Mouse (Mus musculus) embryonic facial prominence, embryonic 12.5 days (tissue): ENCODE measurements around the gene Pex3. TPM values are rescaled to one million over a fixed set of nuclear protein-coding genes. Genes with fewer than 3 reads are reported as not detected.

Source experiments
- ATAC-seq: fragments of 200-750 bp; cut with Nextera tagmentation; 2 replicates; pipeline ENCODE4 v1.8.0; 2017; ENCODE audit not compliant: insufficient number of reproducible peaks, insufficient read depth, low FRiP score, low TSS enrichment
- H3K27ac ChIP-seq: fragments of 300-500 bp; sonication (generic); 2 replicates; pipeline ENCODE4 v1.5.1; 2016; ENCODE audit warnings: mild to moderate bottlenecking
- H3K27me3 ChIP-seq: fragments of 300-500 bp; sonication (generic); 2 replicates; pipeline ENCODE4 v1.6.1; 2016; ENCODE audit warnings: mild to moderate bottlenecking, moderate library complexity
- H3K36me3 ChIP-seq: fragments of 300-500 bp; sonication (generic); 2 replicates; pipeline ENCODE4 v1.6.1; 2016; ENCODE audit warnings: mild to moderate bottlenecking
- H3K4me1 ChIP-seq: fragments of 300-500 bp; sonication (generic); 2 replicates; pipeline ENCODE4 v1.6.1; 2016
- H3K4me2 ChIP-seq: fragments of 300-500 bp; sonication (generic); replicated peaks from 2 replicates; pipeline ENCODE4 v1.6.1; 2016; ENCODE audit warnings: mild to moderate bottlenecking, moderate library complexity
- H3K4me3 ChIP-seq: fragments of 300-500 bp; sonication (generic); 2 replicates; pipeline ENCODE4 v1.5.1; 2016; ENCODE audit warnings: mild to moderate bottlenecking
- H3K9ac ChIP-seq: fragments of 300-500 bp; sonication (generic); 2 replicates; pipeline ENCODE4 v1.6.1; 2016; ENCODE audit warnings: mild to moderate bottlenecking, moderate library complexity
- H3K9me3 ChIP-seq: fragments of 300-500 bp; sonication (generic); 2 replicates; pipeline ENCODE4 v1.6.1; 2016; ENCODE audit warnings: mild to moderate bottlenecking, moderate library complexity
- WGBS: fragments of 180-500 bp; shearing (Covaris S2); methylation state at CpG from one replicate; pipeline ENCODE4 v1.1.7; 2016; 5-methylcytosine and 5-hydroxymethylcytosine counted together
- polyA plus RNA-seq: library from polyadenylated mRNA; unstranded; fragments of >200 nt; fragmentation: Nextera tagmentation; extraction: Ambion mirVana; gene quantifications from 2 replicates; pipeline ENCODE4 v1.2.1, GENCODE M21; 2016

Gene Pex3
- polyA plus RNA-seq, 1 experiment from 2014 or later: 25.6 TPM

- Histone ChIP-seq H3K4me1 (peaks cover 6% of the 10 kb centered on the region; the same call in 1 of the 2 replicates), H3K27me3 (no peaks in the 10 kb centered on the region), H3K27ac (no peak overlapping the region), H3K9me3 (no peaks in the 10 kb centered on the region), H3K4me3 (no peak overlapping the region), H3K36me3 (no peaks in the 10 kb centered on the region), H3K9ac (no peak overlapping the region), H3K4me2 (no peak overlapping the region)
- ATAC-seq: no peak
- WGBS: 76% methylated on average over 9 of the region's 9 CpGs
These were observed 18.0 kb upstream of the Pex3 start for GRCm38 (mm10) chr10:13570697-13571538.

GRCm38 (mm10) chr10:13569818-13570217, 16.9 kb upstream of the Pex3 start:
- ATAC-seq: peak; percentile 56; the same call in 1 of the 2 replicates
- WGBS: 35% methylated on average over 7 of the region's 7 CpGs

GRCm38 (mm10) chr10:13566393-13566792, 13.5 kb upstream of the Pex3 start:
- Histone ChIP-seq H3K4me3 (no peak overlapping the region), H3K36me3 (peaks cover 10% of the 10 kb centered on the region; the same call in 1 of the 2 replicates), H3K27me3 (no peaks in the 10 kb centered on the region), H3K27ac (no peak overlapping the region), H3K4me1 (peaks cover 6% of the 10 kb centered on the region; the same call in 1 of the 2 replicates), H3K4me2 (no peak overlapping the region), H3K9me3 (no peaks in the 10 kb centered on the region), H3K9ac (no peak overlapping the region)
- no peak for ATAC-seq
- WGBS: 53% methylated on average over 13 of the region's 13 CpGs

More at GRCm38 (mm10) chr10:13569818-13570217, 16.9 kb upstream of the Pex3 start:
- Histone ChIP-seq H3K27me3 (no peaks in the 10 kb centered on the region), H3K4me3 (no peak overlapping the region), H3K27ac (no peak overlapping the region), H3K36me3 (no peaks in the 10 kb centered on the region), H3K4me2 (no peak overlapping the region), H3K4me1 (peaks cover 6% of the 10 kb centered on the region; the same call in 1 of the 2 replicates), H3K9me3 (no peaks in the 10 kb centered on the region), H3K9ac (no peak overlapping the region)

GRCm38 (mm10) chr10:13565080-13565448, 12.1 kb upstream of the Pex3 start:
- Histone ChIP-seq H3K36me3 (peaks cover 24% of the 10 kb centered on the region), H3K27ac (no peak overlapping the region), H3K9ac (no peak overlapping the region), H3K4me2 (peak overlapping the region; percentile 39), H3K4me3 (peak overlapping the region; percentile 2), H3K9me3 (no peaks in the 10 kb centered on the region), H3K27me3 (no peaks in the 10 kb centered on the region), H3K4me1 (peaks cover 6% of the 10 kb centered on the region; the same call in 1 of the 2 replicates)
- WGBS: 29% methylated on average over 8 of the region's 8 CpGs
- no peak for ATAC-seq

GRCm38 (mm10) chr10:13564364-13565079, 11.6 kb upstream of the Pex3 start:
- peaks cover 24% of the 10 kb centered on the region for H3K36me3 ChIP-seq
- WGBS: 26% methylated on average over 24 of the region's 24 CpGs
- peak; percentile 55; the same call in 1 of the 2 replicates for ATAC-seq

GRCm38 (mm10) chr10:13560014-13560674, 7.2 kb upstream of the Pex3 start:
- Histone ChIP-seq H3K4me1 (no peaks in the 10 kb centered on the region), H3K27ac (no peak overlapping the region), H3K9me3 (no peaks in the 10 kb centered on the region), H3K4me3 (no peak overlapping the region), H3K4me2 (no peak overlapping the region), H3K36me3 (peaks cover 24% of the 10 kb centered on the region), H3K9ac (no peak overlapping the region), H3K27me3 (no peaks in the 10 kb centered on the region)
- ATAC-seq: no peak
- 91% methylated on average over 13 of the region's 13 CpGs for WGBS

More at GRCm38 (mm10) chr10:13564364-13565079, 11.6 kb upstream of the Pex3 start:
- no peaks in the 10 kb centered on the region for H3K27me3 ChIP-seq
- H3K9me3 ChIP-seq: no peaks in the 10 kb centered on the region
- H3K4me3 ChIP-seq: peak overlapping the region; percentile 2
- H3K4me2 ChIP-seq: peak overlapping the region; percentile 39
- H3K9ac ChIP-seq: no peak overlapping the region
- H3K27ac ChIP-seq: no peak overlapping the region
- H3K4me1 ChIP-seq: 0 out of 2 replicates have a peak, but pooled peaks cover under 1% of the 10 kb centered on the region

GRCm38 (mm10) chr10:13554316-13554715, 1.4 kb upstream of the Pex3 start:
- H3K4me1 ChIP-seq: peaks cover 3% of the 10 kb centered on the region; the same call in 1 of the 2 replicates
- no peak overlapping the region for H3K9ac ChIP-seq
- no peak overlapping the region for H3K4me2 ChIP-seq
- no peak for ATAC-seq
- no peaks in the 10 kb centered on the region for H3K36me3 ChIP-seq
- no peaks in the 10 kb centered on the region for H3K9me3 ChIP-seq
- H3K27me3 ChIP-seq: no peaks in the 10 kb centered on the region
- 95% methylated on average over 1 of the region's 1 CpGs for WGBS
- no peak overlapping the region for H3K4me3 ChIP-seq
- H3K27ac ChIP-seq: no peak overlapping the region

- peak overlapping the region; percentile 69 for H3K9ac ChIP-seq
- H3K4me1 ChIP-seq: peaks cover 3% of the 10 kb centered on the region; the same call in 1 of the 2 replicates
- peak overlapping the region; percentile 41; the same call in 1 of the 2 replicates for H3K27ac ChIP-seq
- no peaks in the 10 kb centered on the region for H3K27me3 ChIP-seq
- no peak for ATAC-seq
- peak overlapping the region; percentile 56 for H3K4me3 ChIP-seq
- H3K4me2 ChIP-seq: peak overlapping the region; percentile 63
- H3K9me3 ChIP-seq: no peaks in the 10 kb centered on the region
- 31% methylated on average over 10 of the region's 10 CpGs for WGBS
- H3K36me3 ChIP-seq: no peaks in the 10 kb centered on the region
These were observed 600 bp upstream of the Pex3 start for GRCm38 (mm10) chr10:13553498-13553985.

- Histone ChIP-seq H3K4me3 (no peak overlapping the region), H3K4me2 (no peak overlapping the region), H3K9ac (no peak overlapping the region), H3K36me3 (peaks cover 23% of the 10 kb centered on the region; the same call in 1 of the 2 replicates), H3K27me3 (no peaks in the 10 kb centered on the region), H3K9me3 (no peaks in the 10 kb centered on the region), H3K4me1 (no peaks in the 10 kb centered on the region), H3K27ac (no peak overlapping the region)
- WGBS: 95% methylated on average over 5 of the region's 5 CpGs
- no peak for ATAC-seq
These were observed 11.2 kb downstream of the Pex3 start for GRCm38 (mm10) chr10:13541721-13542120.

- no peak for ATAC-seq
These were observed 13.1 kb downstream of the Pex3 start for GRCm38 (mm10) chr10:13539769-13540333.

GRCm38 (mm10) chr10:13536706-13537105, 16.2 kb downstream of the Pex3 start:
- H3K9me3 ChIP-seq: no peaks in the 10 kb centered on the region
- H3K27me3 ChIP-seq: no peaks in the 10 kb centered on the region
- H3K27ac ChIP-seq: no peak overlapping the region
- H3K36me3 ChIP-seq: peaks cover 34% of the 10 kb centered on the region
- no peak overlapping the region for H3K9ac ChIP-seq
- no peaks in the 10 kb centered on the region for H3K4me1 ChIP-seq
- ATAC-seq: no peak
- WGBS: 98% methylated on average over 7 of the region's 7 CpGs
- H3K4me2 ChIP-seq: no peak overlapping the region
- H3K4me3 ChIP-seq: no peak overlapping the region

More at GRCm38 (mm10) chr10:13539769-13540333, 13.1 kb downstream of the Pex3 start:
- Histone ChIP-seq H3K27ac (no peak overlapping the region), H3K4me1 (no peaks in the 10 kb centered on the region), H3K9ac (no peak overlapping the region), H3K27me3 (no peaks in the 10 kb centered on the region), H3K9me3 (no peaks in the 10 kb centered on the region), H3K4me2 (no peak overlapping the region), H3K4me3 (no peak overlapping the region), H3K36me3 (peaks cover 30% of the 10 kb centered on the region)
- WGBS: 91% methylated on average over 7 of the region's 7 CpGs
